ENCODE assay signal across 8 mouse cellular contexts in the genomic region with DNA sequence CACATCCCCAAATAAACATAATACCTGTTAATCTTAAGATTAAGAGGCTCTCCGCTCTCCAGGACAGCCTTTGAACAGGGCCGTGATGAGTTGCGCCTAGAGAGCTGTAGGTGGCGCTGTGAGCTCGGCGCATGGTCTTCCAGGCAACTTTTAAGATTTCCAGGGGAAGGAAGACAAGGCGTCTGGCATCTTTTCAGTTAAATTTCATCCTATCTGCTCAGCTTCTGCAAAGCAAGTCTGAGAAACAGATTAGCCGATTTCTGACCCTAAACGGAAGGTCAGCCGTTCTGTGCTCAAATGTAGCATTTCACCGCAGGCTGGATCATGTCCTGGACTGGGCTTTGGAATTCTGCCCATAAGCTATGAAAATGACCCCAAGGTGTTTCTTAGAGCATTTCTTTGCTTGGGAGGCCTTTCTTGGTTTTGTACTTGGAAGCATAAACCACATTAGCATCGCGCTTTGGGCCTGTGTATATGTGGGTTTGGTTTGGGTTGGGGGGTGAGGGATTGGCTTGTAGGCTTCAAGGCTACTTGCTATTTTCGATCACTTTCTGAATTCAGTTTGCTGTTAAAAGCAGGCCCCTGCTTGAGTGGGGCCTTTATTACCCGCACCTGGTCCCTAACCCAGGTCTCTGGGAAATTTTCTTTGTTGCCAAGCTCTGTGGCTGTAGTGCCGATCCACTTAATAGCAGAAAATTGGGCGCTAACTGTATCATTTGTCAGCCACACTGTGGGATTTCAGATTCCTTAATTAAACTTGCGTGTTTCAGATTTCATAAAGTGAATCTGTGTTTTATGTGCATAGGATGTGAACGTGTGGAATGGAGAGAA.
DNase-seq lines count a peak whose midpoint lies in the region; ATAC-seq and TF ChIP-seq lines count a peak whose summit lies in the region.

No protein-coding gene starts in this region.

- no peaks in the 10 kb centered on the region for H3K27me3 ChIP-seq in thymus, adult 2 months (ENCODE audit: control insufficient read depth, insufficient read depth, low read length)
- no peaks in the 10 kb centered on the region for H3K27me3 ChIP-seq in heart, embryonic 12.5 days (replicated peaks)
- no peaks in the 10 kb centered on the region for H3K27me3 ChIP-seq in kidney, postnatal 0 days (ENCODE audit: insufficient read depth, low read length)
- H3K27me3 ChIP-seq in limb, embryonic 15.5 days, result no peaks in the 10 kb centered on the region
- no peaks in the 10 kb centered on the region for H3K27me3 ChIP-seq in neural tube, embryonic 13.5 days

- no peak overlapping the region for H3K4me3 ChIP-seq in thymus, adult 2 months (ENCODE audit: control insufficient read depth, insufficient read depth, low read length)
- no peak overlapping the region for H3K4me3 ChIP-seq in heart, embryonic 12.5 days
- H3K4me3 ChIP-seq in kidney, postnatal 0 days (replicated peaks; ENCODE audit: low read depth, low read length), result no peak overlapping the region
- H3K4me3 ChIP-seq in limb, embryonic 15.5 days, result no peak overlapping the region
- no peak overlapping the region for H3K4me3 ChIP-seq in neural tube, embryonic 13.5 days

- H3K36me3 ChIP-seq in thymus, adult 2 months (ENCODE audit: control insufficient read depth, insufficient read depth, low read length), result no peaks in the 10 kb centered on the region
- no peaks in the 10 kb centered on the region for H3K36me3 ChIP-seq in heart, embryonic 12.5 days
- H3K36me3 ChIP-seq in kidney, postnatal 0 days (ENCODE audit: insufficient read depth, low read length), result no peaks in the 10 kb centered on the region
- no peaks in the 10 kb centered on the region for H3K36me3 ChIP-seq in limb, embryonic 15.5 days
- H3K36me3 ChIP-seq in neural tube, embryonic 13.5 days, result no peaks in the 10 kb centered on the region

- TF ChIP-seq POLR2A in thymus, adult 2 months (IDR thresholded peaks at IDR 0.05; ENCODE audit: control insufficient read depth, extremely low read depth, insufficient read depth, low read length, poor library complexity), result no peak

- H3K27ac ChIP-seq in thymus, adult 2 months (ENCODE audit: control insufficient read depth, insufficient read depth, low read length), result no peak overlapping the region
- no peak overlapping the region for H3K27ac ChIP-seq in heart, embryonic 12.5 days (ENCODE audit: poor library complexity, severe bottlenecking)
- no peak overlapping the region for H3K27ac ChIP-seq in kidney, postnatal 0 days
- no peak overlapping the region for H3K27ac ChIP-seq in limb, embryonic 15.5 days
- peak overlapping the region; percentile 67 for H3K27ac ChIP-seq in neural tube, embryonic 13.5 days (replicated peaks)

- ATAC-seq in heart, embryonic 12.5 days (ENCODE audit: insufficient number of reproducible peaks, low FRiP score), result peak; percentile 42; the same call in 1 of the 2 replicates
- ATAC-seq in kidney, postnatal 0 days (replicated peaks; ENCODE audit: low FRiP score, low read depth), result peak; percentile 71
- no peak for ATAC-seq in limb, embryonic 15.5 days (ENCODE audit: insufficient number of reproducible peaks, low FRiP score, low TSS enrichment, low read depth)
- ATAC-seq in neural tube, embryonic 13.5 days (ENCODE audit: low read depth), result peak; percentile 74

- no peaks in the 10 kb centered on the region for H3K9me3 ChIP-seq in heart, embryonic 12.5 days (replicated peaks)
- no peaks in the 10 kb centered on the region for H3K9me3 ChIP-seq in kidney, postnatal 0 days (replicated peaks; ENCODE audit: low read length)
- no peaks in the 10 kb centered on the region for H3K9me3 ChIP-seq in limb, embryonic 15.5 days
- H3K9me3 ChIP-seq in neural tube, embryonic 13.5 days, result no peaks in the 10 kb centered on the region

- TF ChIP-seq CTCF in thymus, adult 2 months (IDR thresholded peaks at IDR 0.05; ENCODE audit: borderline replicate concordance, control insufficient read depth, extremely low read depth, insufficient read depth, low read length, poor library complexity), result peak; percentile 77; the same call in 1 of the 2 replicates
- peak; percentile 81 for TF ChIP-seq CTCF in kidney, postnatal 0 days (IDR thresholded peaks at IDR 0.05; ENCODE audit: low read depth)

- DNase-seq in thymus, adult 2 months, result peak; percentile 30
- no peak for DNase-seq in thymus, adult 18-20 months
- DNase-seq in embryo, embryonic 10.5 days (ENCODE audit: low spot score), result peak; percentile 82
- peak; percentile 89 for DNase-seq in kidney, postnatal 0 days (ENCODE audit: low spot score)
- DNase-seq in thymus, postnatal 4 days, result peak; percentile 60

- H3K4me2 ChIP-seq in heart, embryonic 12.5 days, result peak overlapping the region; percentile 46
- peak overlapping the region; percentile 45 for H3K4me2 ChIP-seq in kidney, postnatal 0 days (ENCODE audit: low read length)
- peak overlapping the region; percentile 15; the same call in 1 of the 2 replicates for H3K4me2 ChIP-seq in limb, embryonic 15.5 days
- H3K4me2 ChIP-seq in neural tube, embryonic 13.5 days, result peak overlapping the region; percentile 9; the same call in 1 of the 2 replicates

- H3K4me1 ChIP-seq in thymus, adult 2 months (replicated peaks; ENCODE audit: control insufficient read depth, insufficient read depth, low read length), result no peaks in the 10 kb centered on the region
- H3K4me1 ChIP-seq in heart, embryonic 12.5 days (replicated peaks), result peaks cover 5% of the 10 kb centered on the region; the same call in 1 of the 2 replicates
- no peaks in the 10 kb centered on the region for H3K4me1 ChIP-seq in kidney, postnatal 0 days (replicated peaks; ENCODE audit: insufficient read depth, low read length)
- peaks cover 4% of the 10 kb centered on the region; the same call in 1 of the 2 replicates for H3K4me1 ChIP-seq in limb, embryonic 15.5 days
- peaks cover 9% of the 10 kb centered on the region; the same call in 1 of the 2 replicates for H3K4me1 ChIP-seq in neural tube, embryonic 13.5 days (replicated peaks)

- 59% methylated on average over 19 of the region's 19 CpGs for WGBS in thymus, adult 2 months
- WGBS in heart, embryonic 12.5 days, result 37% methylated on average over 19 of the region's 19 CpGs
- 35% methylated on average over 19 of the region's 19 CpGs for WGBS in kidney, postnatal 0 days
- WGBS in limb, embryonic 15.5 days, result 22% methylated on average over 19 of the region's 19 CpGs
- WGBS in neural tube, embryonic 13.5 days, result 42% methylated on average over 19 of the region's 19 CpGs

- H3K9ac ChIP-seq in heart, embryonic 12.5 days, result no peak overlapping the region
- H3K9ac ChIP-seq in kidney, postnatal 0 days (ENCODE audit: low read depth, low read length), result no peak overlapping the region
- H3K9ac ChIP-seq in limb, embryonic 15.5 days, result no peak overlapping the region
- 0 out of 2 replicates have a peak overlapping the region, but pooled peaks have one; percentile 4 for H3K9ac ChIP-seq in neural tube, embryonic 13.5 days

Comparison
In these comparisons a context has a peak if more than half of its experiments do, and no peak if none do; other contexts are left out.
1. DNase-seq: peak in thymus, adult 2 months (single experiment), embryo, embryonic 10.5 days (single experiment), kidney, postnatal 0 days (single experiment) and thymus, postnatal 4 days (single experiment); none in thymus, adult 18-20 months (0 of 2).
2. Peak in every context shown above with its lines, with median percentiles within 50 percentile points of each other: H3K4me2 ChIP-seq.